Mouse (Mus musculus) testis, adult 2 months (tissue): ENCODE data around the gene Esrrg.

ENCODE experiments used
- CTCF ChIP-seq: fragments of 200-500 bp; IDR thresholded peaks from 2 replicates; pipeline ENCODE4 v1.5.1; 2012; ENCODE audit warnings: low read depth, mild to moderate bottlenecking, inconsistent platforms, low read length, moderate library complexity; ENCODE audit not compliant: control insufficient read depth, insufficient read depth, insufficient replicate concordance
- POLR2A ChIP-seq: fragments of 200-500 bp; IDR thresholded peaks from 2 replicates; pipeline ENCODE4 v1.6.1; 2012; ENCODE audit warnings: low read depth, mild to moderate bottlenecking, inconsistent platforms, low read length, moderate library complexity; ENCODE audit not compliant: control insufficient read depth

DNA sequence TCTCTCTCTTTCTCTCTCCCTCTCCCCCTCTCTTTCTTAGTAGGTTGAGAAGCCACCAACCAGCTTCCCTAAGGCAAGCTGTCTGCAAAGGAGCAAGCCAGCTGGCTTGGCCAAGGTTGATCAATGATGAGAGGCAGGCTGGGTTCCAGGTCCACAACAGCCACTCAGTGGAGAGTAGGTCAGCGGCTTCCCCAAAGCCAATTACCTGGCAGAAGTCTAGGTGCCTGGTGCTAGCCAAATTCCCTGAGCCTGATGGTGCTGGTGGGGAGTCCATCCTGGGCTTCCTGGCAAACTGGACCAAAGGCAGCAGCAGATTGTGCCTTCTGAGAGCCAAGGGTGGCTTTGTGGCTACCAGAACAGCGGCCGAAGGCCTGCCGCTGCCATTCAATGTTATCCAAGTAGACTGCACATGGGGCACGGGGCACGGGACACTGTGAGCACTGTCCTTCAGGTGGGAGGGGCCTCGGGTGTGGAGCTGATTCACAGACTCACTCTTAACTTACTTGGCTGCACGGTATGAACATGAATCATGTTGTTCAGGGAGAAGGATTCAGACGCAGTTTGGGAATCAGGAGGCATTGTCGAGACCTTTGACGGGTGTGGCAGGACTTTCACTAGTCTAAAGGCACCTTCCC lies 469.1 kb downstream of the Esrrg start:
- TF ChIP-seq POLR2A (no peak), CTCF (no peak)
